Mouse (Mus musculus) embryonic fibroblast, embryonic 13.5 days (primary cell): Measurements from ENCODE around the gene Pax1.

ENCODE experiments used
- CTCF ChIP-seq: IDR thresholded peaks from 2 replicates; pipeline ENCODE4 v1.5.1; 2011; ENCODE audit warnings: mild to moderate bottlenecking, control low read depth, low read length, moderate library complexity, borderline replicate concordance; ENCODE audit not compliant: insufficient read depth
- POLR2A ChIP-seq: IDR thresholded peaks from 2 replicates; pipeline ENCODE4 v1.6.1; 2011; ENCODE audit warnings: low read depth, mild to moderate bottlenecking, control low read depth, low read length, moderate library complexity

- no peak for TF ChIP-seq POLR2A
- TF ChIP-seq CTCF: no peak
Observed at GRCm38 (mm10) chr2:147371840-147372239, 10.1 kb downstream of the Pax1 start.
